Mouse (Mus musculus): ENCODE measurements around the gene AF067063. TPM values are rescaled to one million over a fixed set of nuclear protein-coding genes. Genes with fewer than 3 reads are reported as not detected.
"Not testable (repeated sequence)": the region's sequence is repeated elsewhere in the genome, so short reads cannot be mapped to it uniquely, and the experiment has no call there.

Gene AF067063
- not detected in 2 replicates for polyA plus RNA-seq (2014; fragmentation: Nextera tagmentation; extraction: Ambion mirVana)

- not testable (repeated sequence) for ATAC-seq (ENCODE audit: insufficient read depth); H3K9me3 ChIP-seq (ENCODE audit: low read depth, low read length); H3K27ac ChIP-seq (ENCODE audit: low read depth); H3K4me1 ChIP-seq (ENCODE audit: insufficient read depth); H3K9ac ChIP-seq; DNase-seq; H3K4me2 ChIP-seq; H3K4me3 ChIP-seq (ENCODE audit: low read depth, low read length); H3K36me3 ChIP-seq (ENCODE audit: insufficient read depth); H3K27me3 ChIP-seq (ENCODE audit: insufficient read depth, low read length)
Measured at GRCm38 (mm10) chr13:119830116-119830515, at the start of gene AF067063. AF067063 (minus strand) TSS chr13:119830216.

GRCm38 (mm10) chr13:119864395-119864999, 34.5 kb upstream of the AF067063 start:
- not testable (repeated sequence) for DNase-seq; ATAC-seq (ENCODE audit: insufficient read depth); H3K4me1 ChIP-seq (ENCODE audit: insufficient read depth); H3K27ac ChIP-seq (ENCODE audit: low read depth); H3K27me3 ChIP-seq (ENCODE audit: insufficient read depth, low read length); H3K9ac ChIP-seq; H3K9me3 ChIP-seq (ENCODE audit: low read depth, low read length); H3K4me3 ChIP-seq (ENCODE audit: low read depth, low read length); H3K36me3 ChIP-seq (ENCODE audit: insufficient read depth); H3K4me2 ChIP-seq
- WGBS, result 71% methylated on average over 6 of the region's 7 CpGs

- not testable (repeated sequence) for ATAC-seq (ENCODE audit: insufficient read depth); DNase-seq; H3K27me3 ChIP-seq (ENCODE audit: insufficient read depth, low read length); H3K36me3 ChIP-seq (ENCODE audit: insufficient read depth); H3K4me3 ChIP-seq (ENCODE audit: low read depth, low read length); H3K4me1 ChIP-seq (ENCODE audit: insufficient read depth); H3K9me3 ChIP-seq (ENCODE audit: low read depth, low read length); H3K27ac ChIP-seq (ENCODE audit: low read depth); H3K9ac ChIP-seq; H3K4me2 ChIP-seq
- no CpG with 5 or more reads among the region's 6 CpGs for WGBS
Measured at GRCm38 (mm10) chr13:119862399-119862798, 32.4 kb upstream of the AF067063 start.

- ATAC-seq (ENCODE audit: insufficient read depth); H3K27ac ChIP-seq (ENCODE audit: low read depth); H3K9ac ChIP-seq; H3K27me3 ChIP-seq (ENCODE audit: insufficient read depth, low read length); H3K36me3 ChIP-seq (ENCODE audit: insufficient read depth); H3K4me1 ChIP-seq (ENCODE audit: insufficient read depth); H3K4me2 ChIP-seq; H3K4me3 ChIP-seq (ENCODE audit: low read depth, low read length); H3K9me3 ChIP-seq (ENCODE audit: low read depth, low read length): not testable (repeated sequence)
- peak; percentile 12 for DNase-seq
- 24% methylated on average over 6 of the region's 6 CpGs for WGBS
- TF ChIP-seq CTCF (IDR thresholded peaks at IDR 0.05; ENCODE audit: low read depth), result peak; percentile 46
Measured at GRCm38 (mm10) chr13:119839982-119840381, 10.0 kb upstream of the AF067063 start.

DNA sequence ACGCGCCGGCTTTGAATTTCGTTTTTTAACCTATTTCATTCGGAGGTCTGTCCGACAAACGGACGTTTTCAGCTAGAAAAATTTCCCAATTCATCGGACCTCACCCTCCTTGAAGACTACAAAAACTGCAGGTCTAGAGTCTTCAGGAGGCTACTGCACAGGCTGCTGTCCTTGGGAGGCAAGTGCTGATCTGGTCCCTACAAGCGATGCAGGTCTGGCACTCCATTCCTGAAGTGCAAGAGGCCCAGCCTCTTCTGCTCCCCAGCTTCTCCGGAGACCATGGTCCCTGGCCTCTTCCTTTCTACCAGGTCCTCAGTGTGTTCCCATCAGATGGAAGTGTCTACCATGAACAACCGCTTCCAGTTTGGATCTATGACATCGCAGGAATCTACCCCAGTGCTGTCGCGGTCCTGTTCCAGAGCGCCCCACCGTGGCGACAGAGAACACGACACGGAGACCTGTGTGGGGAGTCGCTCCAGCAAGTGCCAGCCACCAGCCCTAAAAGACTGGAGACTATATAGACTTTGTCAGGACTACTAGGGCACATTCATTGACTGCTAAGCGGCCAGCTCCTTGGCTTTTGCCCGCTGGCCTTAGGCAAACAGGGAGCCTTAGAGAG, 7.8 kb upstream of the AF067063 start:
- not testable (repeated sequence) for H3K4me1 ChIP-seq (ENCODE audit: insufficient read depth); H3K36me3 ChIP-seq (ENCODE audit: insufficient read depth); H3K9ac ChIP-seq; H3K27ac ChIP-seq (ENCODE audit: low read depth); H3K4me3 ChIP-seq (ENCODE audit: low read depth, low read length); H3K4me2 ChIP-seq; ATAC-seq (ENCODE audit: insufficient read depth); H3K9me3 ChIP-seq (ENCODE audit: low read depth, low read length); H3K27me3 ChIP-seq (ENCODE audit: insufficient read depth, low read length)
- DNase-seq, result peak; percentile 40
- WGBS, result 8% methylated on average over 14 of the region's 23 CpGs
- TF ChIP-seq CTCF (IDR thresholded peaks at IDR 0.05; ENCODE audit: low read depth), result peak; percentile 29; the same call in 1 of the 2 replicates

- not testable (repeated sequence) for H3K9me3 ChIP-seq (ENCODE audit: low read depth, low read length); H3K9ac ChIP-seq; H3K36me3 ChIP-seq (ENCODE audit: insufficient read depth); H3K27me3 ChIP-seq (ENCODE audit: insufficient read depth, low read length); H3K27ac ChIP-seq (ENCODE audit: low read depth); H3K4me1 ChIP-seq (ENCODE audit: insufficient read depth)
- peak; percentile 78 for ATAC-seq (ENCODE audit: insufficient read depth)
- TF ChIP-seq CTCF (IDR thresholded peaks at IDR 0.05; ENCODE audit: low read depth), result peak; percentile 49
- WGBS, result 10% methylated on average over 22 of the region's 23 CpGs
- Histone ChIP-seq H3K4me2 (peak overlapping the region; percentile 41), H3K4me3 (ENCODE audit: low read depth, low read length) (peak overlapping the region; percentile 6; the same call in 1 of the 2 replicates)
- DNase-seq, result peak; percentile 50
Measured at GRCm38 (mm10) chr13:119836324-119836811, 6.4 kb upstream of the AF067063 start.

GRCm38 (mm10) chr13:119835320-119836056, 5.5 kb upstream of the AF067063 start, which contains the start of gene D13Ertd608e:
D13Ertd608e (plus strand) TSS chr13:119836006.
- peak; percentile 79 for DNase-seq
- not testable (repeated sequence) for H3K4me1 ChIP-seq (ENCODE audit: insufficient read depth); H3K9ac ChIP-seq; H3K9me3 ChIP-seq (ENCODE audit: low read depth, low read length); H3K27ac ChIP-seq (ENCODE audit: low read depth); H3K36me3 ChIP-seq (ENCODE audit: insufficient read depth); H3K27me3 ChIP-seq (ENCODE audit: insufficient read depth, low read length)
- WGBS, result 14% methylated on average over 17 of the region's 25 CpGs
- ATAC-seq (ENCODE audit: insufficient read depth), result peak; percentile 73; the same call in 1 of the 2 replicates
- TF ChIP-seq CTCF (IDR thresholded peaks at IDR 0.05; ENCODE audit: low read depth), result peak; percentile 58
- Histone ChIP-seq H3K4me2 (peak within 1 kb of the TSS; percentile 41), H3K4me3 (ENCODE audit: low read depth, low read length) (peak within 1 kb of the TSS; percentile 6; the same call in 1 of the 2 replicates)
